Mouse (Mus musculus): ENCODE measurements around the gene Zfp872.

- TF ChIP-seq CTCF (IDR thresholded peaks at IDR 0.05; ENCODE audit: insufficient read depth, low read length) (no peak), POLR2A (IDR thresholded peaks at IDR 0.05; ENCODE audit: borderline replicate concordance, extremely low read depth, low read depth, low read length) (no peak)
Measured at GRCm38 (mm10) chr9:22167751-22168150, 20.1 kb upstream of the Zfp872 start.
